Mouse (Mus musculus): Measurements from ENCODE around the gene Dcbld1.
"Not testable (repeated sequence)": the region's sequence is repeated elsewhere in the genome, so short reads cannot be mapped to it uniquely, and the experiment has no call there.

Dcbld1 gene

DNA sequence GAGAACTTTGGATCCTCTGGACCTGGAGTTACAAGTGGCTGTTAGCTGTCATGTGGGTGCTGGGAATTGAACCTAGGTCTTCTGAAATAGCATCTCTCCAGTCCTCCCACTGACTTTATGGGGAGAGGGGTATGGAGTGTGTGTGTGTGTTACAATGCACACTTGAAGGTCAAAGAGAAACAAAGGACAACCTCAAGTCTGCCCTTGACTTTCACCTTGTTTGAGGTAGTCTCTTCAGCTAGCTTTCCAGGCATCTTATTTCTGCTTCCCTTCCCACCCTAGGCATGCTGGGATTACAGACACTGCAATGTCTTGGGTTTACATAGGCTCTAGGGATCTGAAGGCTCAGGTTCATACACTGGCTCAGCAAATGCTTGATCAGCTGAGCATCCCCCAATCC is 68.9 kb downstream of the Dcbld1 start:
- DNase-seq (ENCODE audit: extremely low spot score, low spot score), result no peak

DNA sequence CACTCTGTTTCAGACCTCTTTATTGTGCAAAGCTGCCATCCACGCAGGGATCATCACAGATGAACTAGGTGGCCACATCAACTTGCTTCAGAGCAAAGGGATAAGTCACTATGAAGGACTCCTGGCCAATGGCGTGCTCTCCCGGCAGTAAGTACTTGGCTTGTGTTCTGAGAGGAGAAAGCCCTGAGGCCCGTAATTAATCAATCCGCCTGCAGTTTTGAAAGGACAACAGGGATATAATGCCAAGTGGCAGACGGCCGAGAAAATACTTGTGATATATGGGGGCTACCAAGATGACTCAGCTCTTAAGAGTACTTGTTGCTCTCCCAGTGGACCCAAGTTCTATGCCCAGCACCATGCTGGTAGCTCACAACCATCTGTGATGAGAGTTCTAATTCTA is 71.2 kb downstream of the Dcbld1 start:
- DNase-seq (ENCODE audit: extremely low spot score, low spot score), result no peak

DNA sequence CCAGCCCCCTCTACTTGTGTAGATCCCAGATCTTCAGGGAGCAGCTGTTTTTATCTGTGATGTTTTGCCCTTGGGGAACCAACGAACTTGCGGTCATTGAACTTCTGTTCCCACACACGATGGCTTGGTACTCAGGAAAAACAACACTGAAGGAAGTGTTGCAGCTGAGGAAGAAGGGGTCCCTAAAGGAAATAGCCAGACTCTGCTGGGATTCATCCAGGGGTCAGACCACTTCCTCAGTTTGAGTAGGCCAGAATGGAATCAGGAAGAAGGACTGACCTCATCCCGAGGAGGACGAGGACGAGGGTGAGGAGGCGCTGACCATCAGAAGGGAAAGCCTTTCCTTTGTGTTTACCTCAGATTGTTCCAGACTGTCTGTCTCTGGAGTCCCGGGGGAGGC is 75.8 kb downstream of the Dcbld1 start:
- no peak for DNase-seq (ENCODE audit: extremely low spot score, low spot score)

DNA sequence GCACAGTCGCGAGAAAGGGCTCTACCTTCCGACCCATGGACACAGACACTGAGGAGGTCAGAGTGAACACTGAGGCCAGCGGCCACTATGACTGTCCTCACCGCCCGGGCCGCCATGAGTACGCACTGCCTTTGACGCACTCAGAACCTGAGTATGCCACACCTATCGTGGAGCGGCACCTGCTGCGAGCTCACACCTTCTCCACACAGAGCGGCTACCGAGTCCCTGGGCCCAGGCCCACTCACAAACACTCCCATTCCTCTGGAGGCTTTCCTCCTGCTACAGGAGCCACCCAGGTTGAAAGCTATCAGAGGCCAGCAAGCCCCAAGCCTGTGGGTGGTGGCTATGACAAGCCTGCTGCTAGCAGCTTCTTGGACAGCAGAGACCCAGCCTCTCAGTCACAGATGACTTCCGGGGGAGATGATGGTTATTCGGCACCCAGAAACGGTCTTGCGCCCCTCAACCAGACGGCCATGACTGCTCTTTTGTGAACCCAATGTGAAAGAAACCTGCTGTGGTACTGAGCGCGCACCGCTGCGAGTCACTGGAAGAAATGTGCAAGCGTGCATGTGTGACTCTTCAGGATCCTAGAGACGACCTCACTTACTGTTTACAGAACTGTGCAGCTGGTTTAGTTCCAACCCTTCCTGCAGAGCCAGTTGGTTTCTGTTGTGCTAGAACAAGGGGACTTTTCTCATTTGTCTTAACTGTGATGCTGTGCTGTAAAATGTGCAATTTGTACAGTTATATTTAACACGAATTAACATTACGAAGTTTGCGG is 86.3 kb downstream of the Dcbld1 start:
- no peak for DNase-seq (ENCODE audit: extremely low spot score, low spot score)

DNA sequence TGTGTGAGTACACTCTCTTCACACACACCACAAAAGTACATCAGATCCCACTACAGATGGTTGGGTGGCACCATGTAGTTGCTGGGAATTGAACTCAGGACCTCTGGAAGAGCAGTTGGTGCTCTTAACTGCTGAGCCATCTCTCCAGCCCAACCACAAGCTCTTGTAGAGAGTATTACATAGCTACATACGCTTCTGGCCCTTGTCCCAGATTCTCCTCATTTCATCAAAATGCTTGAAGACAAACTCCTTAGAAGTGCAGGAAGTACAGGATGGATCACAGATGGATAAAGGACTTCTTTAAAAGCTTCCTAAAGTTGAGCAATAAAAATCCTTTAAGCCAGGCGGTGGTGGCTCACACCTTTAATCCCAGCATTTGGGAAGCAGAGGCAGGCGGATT is 88.5 kb downstream of the Dcbld1 start:
- no peak for DNase-seq (ENCODE audit: extremely low spot score, low spot score)

DNA sequence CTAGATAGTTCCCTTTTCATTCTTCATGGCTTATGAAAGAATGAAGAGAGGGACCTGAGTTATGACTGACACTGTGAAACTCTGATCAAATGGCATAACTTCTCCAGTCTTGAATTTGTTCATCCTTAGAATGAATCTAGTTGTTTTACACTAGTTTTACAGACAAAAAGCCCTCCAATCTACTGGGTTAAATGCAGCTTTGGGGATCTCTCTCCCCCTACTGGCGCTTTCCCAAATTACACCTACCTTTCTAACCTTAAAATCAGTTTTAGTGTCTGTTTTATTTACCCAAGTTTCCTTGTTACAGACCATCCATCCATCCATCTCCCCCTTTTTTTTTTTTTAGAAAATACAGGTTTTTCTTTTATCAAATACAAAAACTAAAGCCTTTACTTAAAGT is 97.6 kb downstream of the Dcbld1 start:
- DNase-seq (ENCODE audit: extremely low spot score, low spot score), result no peak

DNA sequence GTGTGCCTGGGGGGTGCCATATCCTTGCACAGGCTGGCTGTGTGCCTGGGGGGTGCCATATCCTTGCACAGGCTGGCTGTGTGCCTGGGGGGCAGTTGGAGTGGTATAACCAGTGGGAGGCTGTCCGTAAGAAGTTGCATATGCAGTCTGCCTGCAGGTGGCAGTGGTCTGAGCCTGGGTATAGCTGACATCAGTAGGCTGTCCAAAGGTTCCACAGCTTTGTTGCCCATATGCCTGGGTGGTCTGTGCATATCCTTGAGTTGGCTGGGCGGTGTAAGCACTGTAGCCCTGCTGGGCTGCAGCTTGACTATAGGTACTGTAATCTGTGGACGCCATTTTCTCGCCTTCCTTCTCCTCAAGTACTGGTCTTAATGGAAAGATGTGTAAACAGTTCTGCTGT is 109.9 kb downstream of the Dcbld1 start:
- not testable (repeated sequence) for DNase-seq (ENCODE audit: extremely low spot score, low spot score)

DNA sequence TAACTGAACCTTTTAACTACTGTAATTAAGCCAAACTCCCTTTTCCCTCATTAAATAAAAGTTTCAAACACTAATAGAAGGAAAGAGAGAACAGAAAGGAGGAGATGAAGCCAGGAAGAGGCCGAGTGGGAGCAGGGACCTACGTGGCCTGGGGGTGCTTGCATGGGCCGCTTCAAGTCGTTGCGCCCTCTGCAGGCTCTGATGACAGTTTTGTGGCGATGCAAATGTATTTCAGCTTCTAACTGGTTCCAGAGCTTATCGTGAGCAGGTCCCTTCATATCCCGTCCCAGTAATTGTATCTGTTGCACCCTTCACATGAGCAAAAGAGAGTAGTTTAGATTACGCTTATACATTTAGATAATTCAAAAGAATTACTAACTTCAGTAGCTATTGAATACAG is 119.8 kb downstream of the Dcbld1 start:
- no peak for DNase-seq (ENCODE audit: extremely low spot score, low spot score)

DNA sequence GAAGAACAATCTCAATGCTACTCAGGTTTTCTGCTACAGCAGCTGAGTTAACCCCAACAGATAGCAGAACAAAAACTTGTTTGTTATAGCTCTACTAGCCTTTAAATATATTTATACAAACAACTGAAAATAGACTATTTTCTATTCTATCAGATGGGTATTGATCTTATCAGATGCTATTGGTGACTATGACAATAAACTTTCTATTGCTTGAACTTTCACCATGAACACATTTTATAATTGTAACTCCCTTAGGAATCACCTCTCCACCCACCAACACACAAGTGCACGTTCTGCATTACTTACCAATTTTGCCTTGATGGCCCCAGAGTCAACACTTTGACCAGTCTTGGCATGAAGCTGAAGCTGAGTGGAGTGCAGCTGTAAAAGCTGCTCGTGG is 125.0 kb downstream of the Dcbld1 start, which contains the start of gene Gm26741:
Gene Gm26741 (plus strand): TSS at position 301 of the 400 bp plus-strand sequence.
- no peak for DNase-seq (ENCODE audit: extremely low spot score, low spot score)

DNA sequence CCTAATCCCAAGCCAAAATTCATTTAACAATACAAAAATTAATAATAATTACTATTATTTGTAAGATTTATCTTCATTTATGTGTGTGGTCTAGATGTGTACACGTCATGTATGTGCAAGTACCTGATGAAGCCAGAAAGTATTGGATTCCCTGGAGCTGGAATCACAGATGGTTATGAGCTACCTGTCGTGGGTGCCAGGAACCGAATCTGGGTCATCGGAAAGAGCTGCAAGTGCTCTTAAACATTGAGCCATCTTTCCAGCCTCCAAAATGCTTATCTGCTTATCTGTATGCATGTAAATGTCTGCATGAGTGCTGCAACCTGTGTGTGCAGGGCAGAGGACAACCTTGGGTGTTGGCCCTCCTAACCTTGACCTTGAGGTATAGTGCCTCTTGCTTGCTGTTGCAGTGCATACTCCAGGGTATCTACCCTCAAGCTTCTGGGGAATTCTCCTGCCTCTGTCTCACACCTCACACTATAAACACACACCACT is 126.9 kb downstream of the Dcbld1 start:
- DNase-seq (ENCODE audit: extremely low spot score, low spot score), result no peak

DNA sequence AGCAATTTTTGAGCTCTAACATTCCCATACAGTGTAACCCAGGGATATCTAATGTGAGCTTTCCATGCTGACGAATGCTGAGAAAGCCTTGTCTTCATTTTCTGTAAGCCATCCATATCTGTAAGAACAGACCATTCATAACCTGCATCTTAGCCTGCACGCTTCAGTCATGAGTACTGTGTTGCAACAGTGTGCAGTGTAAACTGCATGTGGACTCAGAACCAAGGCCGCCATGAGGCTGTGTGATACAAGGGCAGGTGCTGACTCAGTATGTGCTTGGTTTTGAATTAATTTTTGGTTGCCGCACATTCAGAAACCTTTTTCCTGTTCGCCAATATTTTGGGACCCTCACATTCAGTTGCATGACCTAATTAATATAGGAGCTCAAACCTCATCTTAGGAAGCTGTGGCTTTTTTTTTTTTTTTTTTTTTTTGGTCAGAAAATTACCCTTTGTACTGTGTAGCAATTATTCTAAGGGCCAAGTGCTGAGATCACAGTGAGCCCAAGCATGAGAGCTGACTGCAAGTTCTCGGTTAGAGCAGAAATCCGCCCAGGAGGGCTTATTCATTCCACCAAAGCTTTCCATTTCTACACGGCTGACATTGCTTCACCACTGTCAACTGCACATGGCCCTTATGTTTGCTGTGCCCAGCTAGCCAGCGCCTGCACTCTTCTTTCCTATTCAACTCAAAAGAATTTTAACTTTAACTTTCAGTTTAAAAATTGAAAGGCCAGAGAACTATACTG is 127.6 kb downstream of the Dcbld1 start:
- no peak for DNase-seq (ENCODE audit: extremely low spot score, low spot score)

DNA sequence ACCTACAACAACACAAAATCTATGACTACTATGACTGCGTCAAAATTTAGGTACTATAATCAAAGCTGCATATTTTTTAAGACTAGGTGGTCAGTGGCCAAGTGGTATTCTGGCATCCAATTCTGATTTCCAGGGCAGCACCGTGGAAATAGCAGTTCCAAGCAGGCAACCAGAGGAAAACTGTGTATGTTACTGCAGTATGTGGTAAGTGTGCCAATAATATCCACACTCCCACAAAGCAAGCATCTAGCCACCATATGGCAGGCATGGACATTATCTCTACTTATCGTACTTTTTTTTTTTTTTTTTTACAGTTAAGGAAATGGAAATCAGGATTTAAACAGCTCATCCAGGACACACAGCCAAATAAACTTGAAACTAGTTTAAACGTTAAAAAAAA is 135.0 kb downstream of the Dcbld1 start:
- no peak for DNase-seq (ENCODE audit: extremely low spot score, low spot score)

All from neural tube, embryonic 10.5 days (tissue).